Mouse (Mus musculus): ENCODE measurements around the gene Luzp1.

Gene Luzp1

GRCm38 (mm10) chr4:136469371-136469903 lies at the start of gene Luzp1:
Gene Luzp1, plus strand, starts transcription at chr4:136469761.
- DNase-seq = peak; percentile 93

DNA sequence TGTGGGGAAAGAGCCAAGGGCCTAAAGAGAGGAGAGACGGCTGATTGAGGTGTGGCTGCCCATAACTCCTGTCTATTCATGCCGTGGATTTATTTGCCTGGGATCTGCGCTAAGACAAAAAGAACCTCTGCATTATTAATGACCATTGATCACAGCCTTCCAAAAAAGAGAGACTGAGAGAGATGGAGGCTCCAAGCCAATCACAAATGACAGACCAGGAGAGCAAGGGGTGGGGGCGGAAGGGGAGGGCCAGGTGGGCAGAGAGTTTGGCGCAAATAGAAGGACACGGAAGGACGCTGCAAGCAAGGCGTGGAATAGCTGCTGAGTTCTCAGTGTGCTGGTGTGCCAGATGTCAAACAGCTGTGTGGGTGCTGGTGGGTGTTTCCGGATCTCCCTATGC lies 46.3 kb upstream of the Luzp1 start, which contains the start of gene Htr1d:
TSS of gene Htr1d (plus strand) at position 301 of the 400 bp plus-strand sequence.
- DNase-seq = no peak

- DNase-seq = peak; percentile 45
Measured at GRCm38 (mm10) chr4:136424120-136424999, 45.2 kb upstream of the Luzp1 start.

GRCm38 (mm10) chr4:136425000-136425288 lies 44.6 kb upstream of the Luzp1 start:
- DNase-seq = peak; percentile 68

DNA sequence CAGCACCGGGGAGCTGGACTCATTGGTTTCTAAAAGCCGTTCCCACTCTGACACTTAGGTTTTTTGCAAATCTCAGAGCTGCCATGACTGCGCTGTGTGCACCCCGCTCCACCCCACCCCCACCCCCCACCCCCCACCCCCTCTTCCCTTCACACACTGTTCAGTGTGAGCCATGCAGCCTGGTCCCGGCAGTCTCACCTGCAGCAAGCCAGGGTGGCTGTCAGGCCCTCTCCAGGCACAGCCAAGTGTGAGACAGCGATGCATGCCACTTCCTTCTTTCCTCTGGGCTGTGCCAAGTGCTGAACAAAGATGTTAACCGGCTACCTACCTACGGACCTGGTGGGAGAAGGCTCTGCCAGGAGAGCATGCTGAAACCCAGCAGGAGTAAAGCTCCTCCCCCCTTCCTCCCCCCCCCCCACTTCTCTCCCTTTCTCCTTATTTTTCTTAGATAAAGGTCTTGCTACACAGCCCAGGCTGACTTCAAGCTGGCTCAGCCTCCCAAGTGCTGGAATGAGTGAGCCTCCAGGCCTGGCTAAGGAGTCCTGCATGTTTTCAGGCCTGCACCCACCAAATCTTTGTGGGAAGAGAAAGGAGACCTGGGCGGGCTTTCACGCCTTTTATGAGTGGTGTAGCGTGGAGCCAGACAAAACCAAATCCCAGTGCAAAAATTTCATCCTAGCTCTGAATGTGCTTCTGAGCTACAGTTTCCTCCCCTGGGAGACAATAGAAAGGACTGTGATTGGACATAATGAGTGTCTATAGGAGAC lies 38.8 kb upstream of the Luzp1 start:
- DNase-seq = peak; percentile 14

GRCm38 (mm10) chr4:136431376-136431693 lies 38.2 kb upstream of the Luzp1 start:
- DNase-seq = peak; percentile 75

- no peak for DNase-seq
Measured at GRCm38 (mm10) chr4:136434029-136434428, 35.5 kb upstream of the Luzp1 start.

DNA sequence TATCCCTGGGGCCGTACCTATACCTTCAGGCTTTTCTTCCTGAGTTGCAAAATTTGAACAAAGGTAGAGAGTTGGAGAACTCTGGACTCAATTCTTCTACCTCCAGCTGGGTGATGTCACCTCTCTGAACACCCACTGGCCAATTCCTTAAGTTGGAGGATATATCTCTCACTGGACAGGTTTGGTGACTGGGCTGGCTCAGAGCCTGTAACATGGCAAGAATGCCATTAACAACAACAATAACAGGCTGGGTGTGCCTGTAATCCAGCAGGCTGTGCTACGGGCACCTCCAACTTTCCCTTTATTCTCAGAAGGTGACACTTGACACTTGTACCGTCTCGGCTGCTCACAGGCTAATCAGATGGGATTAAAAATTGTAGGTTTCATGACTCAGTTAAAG lies 30.5 kb upstream of the Luzp1 start:
- DNase-seq = no peak

GRCm38 (mm10) chr4:136441354-136442043 lies 28.1 kb upstream of the Luzp1 start:
- DNase-seq = no peak

GRCm38 (mm10) chr4:136444561-136444960 lies 25.0 kb upstream of the Luzp1 start:
- no peak for DNase-seq

DNA sequence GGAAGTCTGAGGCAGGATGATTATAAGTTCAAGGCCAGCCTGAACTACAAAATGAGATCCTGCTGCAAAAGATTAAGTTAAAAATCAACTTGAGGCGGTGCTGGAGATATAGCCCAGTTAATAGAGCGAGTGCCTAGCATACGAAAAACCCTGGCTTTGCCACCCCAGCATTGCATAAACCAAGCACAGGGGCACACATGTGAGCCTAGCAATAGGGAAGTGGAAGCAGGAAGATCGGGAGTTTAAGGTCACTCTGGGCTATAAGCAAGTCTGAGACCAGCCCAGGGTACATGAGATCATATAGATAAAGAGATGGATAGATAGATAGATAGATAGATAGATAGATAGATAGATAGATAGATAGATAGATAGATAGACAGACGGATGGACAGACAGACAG lies 19.8 kb upstream of the Luzp1 start:
- DNase-seq = no peak

DNA sequence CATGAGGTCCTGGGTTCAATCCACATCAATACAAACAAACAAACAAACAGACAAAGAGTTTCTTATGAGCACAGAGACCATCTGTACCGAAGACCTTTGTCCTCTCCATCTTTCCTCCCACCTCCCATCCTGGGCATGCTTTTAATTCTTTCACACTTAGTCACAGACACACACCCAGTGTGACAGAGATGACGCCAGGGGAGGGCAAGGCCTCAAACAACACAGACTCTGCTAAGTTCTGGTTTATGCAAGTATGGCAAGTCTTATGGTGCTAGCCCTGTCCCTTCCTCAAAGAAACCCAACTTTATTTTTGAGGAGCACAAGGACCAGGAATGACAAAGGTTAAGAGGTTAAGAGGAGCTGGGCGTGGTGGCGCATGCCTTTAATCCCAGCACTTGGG lies 19.3 kb upstream of the Luzp1 start:
- DNase-seq = no peak

DNA sequence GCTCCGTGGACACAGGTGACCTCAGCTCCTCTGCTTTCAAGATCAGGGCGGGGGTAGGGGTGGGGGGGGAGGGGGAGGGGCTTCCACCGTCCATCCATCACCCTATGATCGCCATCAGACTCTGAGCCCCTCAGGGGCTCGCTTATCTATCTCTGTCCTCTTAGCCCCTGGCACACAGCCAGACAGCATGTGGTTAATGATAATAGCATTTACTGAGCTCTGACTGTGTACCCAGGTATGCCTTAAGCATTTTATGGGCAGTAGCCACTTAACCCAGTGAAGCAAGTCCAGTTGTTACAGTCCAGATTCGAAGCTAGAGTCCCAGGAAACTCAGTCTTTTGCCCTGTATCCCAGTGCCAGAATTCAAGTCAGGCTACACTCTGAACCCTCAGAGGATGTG lies 18.0 kb upstream of the Luzp1 start:
- no peak for DNase-seq

- DNase-seq = no peak
Measured at GRCm38 (mm10) chr4:136452286-136452685, 17.3 kb upstream of the Luzp1 start.

GRCm38 (mm10) chr4:136452792-136453191 lies 16.8 kb upstream of the Luzp1 start:
- no peak for DNase-seq

- peak; percentile 83 for DNase-seq
Measured at GRCm38 (mm10) chr4:136454850-136455260, 14.7 kb upstream of the Luzp1 start.

GRCm38 (mm10) chr4:136456516-136457218 lies 12.9 kb upstream of the Luzp1 start:
- DNase-seq = no peak

- DNase-seq = no peak
Measured at GRCm38 (mm10) chr4:136458276-136458675, 11.3 kb upstream of the Luzp1 start.

DNA sequence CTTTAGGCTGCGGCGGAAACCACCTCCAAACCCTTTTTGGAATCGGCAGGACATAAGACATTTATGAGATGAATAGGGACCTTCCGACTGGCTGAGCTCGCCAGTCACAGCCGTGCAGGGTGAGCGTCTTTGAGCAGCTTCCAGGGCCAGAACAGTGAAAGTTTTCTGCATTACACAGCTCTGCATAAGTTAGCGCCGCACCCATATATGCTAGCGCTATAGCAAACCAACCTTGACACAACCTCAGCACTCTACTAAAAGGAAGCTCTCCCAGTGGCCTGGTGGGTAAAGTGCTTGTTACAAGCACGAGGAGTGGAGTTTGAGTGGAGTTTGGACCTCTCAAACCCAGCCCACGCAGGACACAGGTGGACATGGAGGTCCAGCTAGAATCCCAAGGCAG lies 10.4 kb upstream of the Luzp1 start:
- no peak for DNase-seq

- no peak for DNase-seq
Measured at GRCm38 (mm10) chr4:136461206-136461605, 8.4 kb upstream of the Luzp1 start.

DNA sequence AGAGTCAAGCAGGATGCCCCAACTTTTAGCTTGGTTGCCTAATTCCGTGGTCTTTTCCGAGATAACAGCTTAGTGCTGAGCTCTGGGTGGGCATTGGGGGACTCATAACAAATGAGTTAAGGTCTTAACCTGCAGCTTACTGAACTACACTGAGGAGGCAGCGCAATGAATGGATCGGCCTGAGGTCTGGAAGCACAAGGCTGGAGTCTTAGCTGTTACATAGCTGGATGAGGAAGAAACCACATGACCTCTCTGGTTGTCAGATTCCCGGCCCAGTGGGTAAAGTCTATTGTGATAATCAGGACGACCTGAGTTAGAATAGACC lies 7.8 kb upstream of the Luzp1 start:
- DNase-seq = no peak

DNA sequence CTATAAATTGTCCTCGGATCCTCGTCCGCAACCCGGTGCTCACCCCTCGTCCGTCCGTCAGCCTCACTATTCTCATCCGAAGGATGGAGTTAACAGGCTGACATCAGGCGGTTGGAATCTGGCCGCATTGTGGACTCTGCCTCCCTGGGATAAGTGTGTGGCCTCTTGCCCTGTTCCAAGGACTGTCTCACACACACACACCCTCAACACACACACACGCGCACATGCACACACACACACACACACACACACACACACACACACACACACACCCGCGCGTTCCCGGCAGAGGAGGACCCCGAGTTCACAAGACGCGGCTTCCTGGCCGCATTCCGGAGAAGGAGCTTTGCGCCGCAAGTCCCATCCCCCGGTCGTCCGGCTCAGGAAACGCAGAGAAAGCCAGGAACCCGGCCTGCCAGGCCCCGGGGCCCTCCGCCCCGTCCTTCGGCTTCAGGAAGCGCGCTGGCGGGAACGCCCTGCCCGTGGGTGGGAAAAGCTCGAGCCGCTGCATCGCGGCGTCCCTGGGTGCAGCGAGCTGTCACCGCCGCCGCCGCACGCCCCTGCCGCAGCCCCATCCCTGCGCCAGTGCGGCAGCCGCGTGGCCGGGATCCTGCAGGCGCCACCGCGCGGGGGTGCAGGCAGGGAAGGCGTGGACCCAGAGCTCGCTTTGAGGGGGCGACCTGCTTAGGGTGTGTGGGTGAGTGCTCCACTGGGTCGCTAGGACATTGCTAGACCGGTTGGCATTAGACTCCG lies 7.3 kb upstream of the Luzp1 start, which contains the start of gene 6030445D17Rik:
TSS of gene 6030445D17Rik (plus strand) at position 165 of the 753 bp plus-strand sequence.
- peak; percentile 64 for DNase-seq

Data from thymus, postnatal 4 days (tissue).